Mouse (Mus musculus) thymus, adult 2 months (tissue): Measurements from ENCODE around the gene Zswim9. TPM values are rescaled to one million over a fixed set of nuclear protein-coding genes. Genes with fewer than 3 reads are reported as not detected.

Experiments used
- DNase-seq: peaks from one replicate; pipeline ENCODE4 v3.0.0; 2021
- H3K27ac ChIP-seq: fragments of 200-500 bp; 2 replicates; pipeline ENCODE4 v1.5.1; 2012; ENCODE audit warnings: low read length, control low read depth; ENCODE audit not compliant: control insufficient read depth, insufficient read depth
- H3K27me3 ChIP-seq: fragments of 200-500 bp; 2 replicates; pipeline ENCODE4 v1.6.1; 2012; ENCODE audit warnings: mild to moderate bottlenecking, low read length, moderate library complexity, mixed read lengths; ENCODE audit not compliant: control insufficient read depth, insufficient read depth
- H3K36me3 ChIP-seq: fragments of 200-500 bp; 2 replicates; pipeline ENCODE4 v1.6.1; 2012; ENCODE audit warnings: mild to moderate bottlenecking, low read length, moderate library complexity; ENCODE audit not compliant: control insufficient read depth, insufficient read depth
- H3K4me1 ChIP-seq: fragments of 200-500 bp; replicated peaks from 2 replicates; pipeline ENCODE4 v1.6.1; 2012; ENCODE audit warnings: low read length; ENCODE audit not compliant: control insufficient read depth, insufficient read depth
- H3K4me3 ChIP-seq: fragments of 200-500 bp; 2 replicates; pipeline ENCODE4 v1.5.1; 2012; ENCODE audit warnings: mild to moderate bottlenecking, low read length, control low read depth, moderate library complexity; ENCODE audit not compliant: control insufficient read depth, insufficient read depth
- CTCF ChIP-seq: fragments of 200-500 bp; IDR thresholded peaks from 2 replicates; pipeline ENCODE4 v1.5.1; 2012; ENCODE audit warnings: mild to moderate bottlenecking, control low read depth, low read length, moderate library complexity, borderline replicate concordance; ENCODE audit not compliant: control insufficient read depth, poor library complexity, insufficient read depth; ENCODE audit errors: extremely low read depth
- POLR2A ChIP-seq: fragments of 200-500 bp; IDR thresholded peaks from 2 replicates; pipeline ENCODE4 v1.6.1; 2012; ENCODE audit warnings: mild to moderate bottlenecking, low read length, control low read depth, moderate library complexity; ENCODE audit not compliant: control insufficient read depth, poor library complexity, insufficient read depth; ENCODE audit errors: extremely low read depth
- WGBS: fragments of 180-500 bp; shearing (Covaris S2); methylation state at CpG from one replicate; pipeline ENCODE4 v1.1.7; 2018; 5-methylcytosine and 5-hydroxymethylcytosine counted together
- polyA plus RNA-seq: library from polyadenylated mRNA; depleted of rRNA; stranded (reverse); fragments of >200 nt; gene quantifications from 2 replicates; pipeline ENCODE4 v1.2.3, GENCODE M21; 2012

Gene Zswim9
- polyA plus RNA-seq, 1 experiment: 7.8 TPM

GRCm38 (mm10) chr7:13271704-13272103, 6.8 kb downstream of the Zswim9 start:
- Histone ChIP-seq H3K27me3 (no peaks in the 10 kb centered on the region), H3K4me1 (no peaks in the 10 kb centered on the region), H3K27ac (no peak overlapping the region), H3K4me3 (no peak overlapping the region), H3K36me3 (no peaks in the 10 kb centered on the region)
- DNase-seq: no peak
- TF ChIP-seq CTCF (no peak), POLR2A (no peak)
- WGBS: 95% methylated on average over 1 of the region's 1 CpGs

- no peak overlapping the region for H3K27ac ChIP-seq
- 92% methylated on average over 11 of the region's 11 CpGs for WGBS
- no peaks in the 10 kb centered on the region for H3K4me1 ChIP-seq
Observed at GRCm38 (mm10) chr7:13269394-13269793, 9.1 kb downstream of the Zswim9 start.

GRCm38 (mm10) chr7:13268749-13269260, 9.7 kb downstream of the Zswim9 start:
- Histone ChIP-seq H3K36me3 (no peaks in the 10 kb centered on the region), H3K27ac (no peak overlapping the region), H3K27me3 (no peaks in the 10 kb centered on the region), H3K4me1 (no peaks in the 10 kb centered on the region), H3K4me3 (no peak overlapping the region)
- DNase-seq: no peak
- no peak for TF ChIP-seq CTCF
- 90% methylated on average over 4 of the region's 4 CpGs for WGBS

More at GRCm38 (mm10) chr7:13269394-13269793, 9.1 kb downstream of the Zswim9 start:
- no peak overlapping the region for H3K4me3 ChIP-seq
- H3K36me3 ChIP-seq: no peaks in the 10 kb centered on the region
- H3K27me3 ChIP-seq: no peaks in the 10 kb centered on the region
- TF ChIP-seq POLR2A (no peak), CTCF (no peak)
- DNase-seq: no peak

DNA sequence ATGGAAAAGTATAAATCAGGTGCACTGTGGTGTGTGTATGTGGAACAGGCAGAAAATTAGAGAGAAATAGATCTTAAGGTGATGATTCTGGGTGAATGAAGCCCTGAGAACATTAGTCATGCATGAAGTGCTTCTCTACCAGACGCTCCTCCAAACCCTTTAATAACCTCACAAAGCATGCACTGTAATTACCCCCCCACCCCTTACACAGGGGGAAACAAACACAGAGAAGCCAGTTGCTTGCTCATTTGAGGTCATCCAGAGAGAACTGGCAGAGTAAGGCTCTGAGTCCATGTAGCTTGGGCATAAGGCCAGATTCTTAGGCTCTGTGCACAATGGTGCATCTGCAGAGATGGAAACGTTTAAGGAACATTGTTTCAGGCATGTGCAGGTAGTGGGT, 14.1 kb downstream of the Zswim9 start:
- TF ChIP-seq POLR2A: no peak
- Histone ChIP-seq H3K27me3 (no peaks in the 10 kb centered on the region), H3K36me3 (no peaks in the 10 kb centered on the region), H3K4me3 (no peak overlapping the region), H3K4me1 (no peaks in the 10 kb centered on the region), H3K27ac (no peak overlapping the region)
- WGBS: 85% methylated on average over 2 of the region's 2 CpGs
- no peak for DNase-seq

DNA sequence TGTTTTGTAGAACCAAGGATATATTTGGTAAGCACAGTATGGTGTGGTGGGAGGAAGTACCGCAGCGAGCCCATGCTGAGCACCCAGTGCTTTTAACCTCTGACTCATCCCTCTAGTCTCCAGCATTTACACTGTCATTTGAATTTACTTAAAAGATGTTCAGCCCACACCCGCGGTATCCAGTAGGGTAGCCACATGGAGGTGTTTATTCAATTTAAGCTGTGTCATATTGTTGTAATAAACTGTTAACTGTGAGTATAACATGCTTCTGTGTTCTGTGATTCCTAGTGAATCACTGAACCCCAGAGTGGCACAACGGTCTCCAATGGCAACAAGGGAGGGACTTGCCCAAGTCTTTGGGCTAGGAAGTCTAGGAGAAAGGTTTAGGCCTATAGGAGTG, 14.7 kb downstream of the Zswim9 start:
- Histone ChIP-seq H3K4me1 (no peaks in the 10 kb centered on the region), H3K27ac (no peak overlapping the region), H3K4me3 (no peak overlapping the region), H3K27me3 (no peaks in the 10 kb centered on the region), H3K36me3 (no peaks in the 10 kb centered on the region)
- WGBS: 92% methylated on average over 5 of the region's 5 CpGs
- no peak for DNase-seq
- TF ChIP-seq POLR2A: no peak

- no peak for TF ChIP-seq CTCF
- TF ChIP-seq POLR2A: no peak
- Histone ChIP-seq H3K27me3 (no peaks in the 10 kb centered on the region), H3K27ac (no peak overlapping the region), H3K4me1 (no peaks in the 10 kb centered on the region), H3K36me3 (no peaks in the 10 kb centered on the region), H3K4me3 (no peak overlapping the region)
- DNase-seq: no peak
- WGBS: 74% methylated on average over 50 of the region's 50 CpGs
Observed at GRCm38 (mm10) chr7:13260746-13261700, 17.5 kb downstream of the Zswim9 start.

DNA sequence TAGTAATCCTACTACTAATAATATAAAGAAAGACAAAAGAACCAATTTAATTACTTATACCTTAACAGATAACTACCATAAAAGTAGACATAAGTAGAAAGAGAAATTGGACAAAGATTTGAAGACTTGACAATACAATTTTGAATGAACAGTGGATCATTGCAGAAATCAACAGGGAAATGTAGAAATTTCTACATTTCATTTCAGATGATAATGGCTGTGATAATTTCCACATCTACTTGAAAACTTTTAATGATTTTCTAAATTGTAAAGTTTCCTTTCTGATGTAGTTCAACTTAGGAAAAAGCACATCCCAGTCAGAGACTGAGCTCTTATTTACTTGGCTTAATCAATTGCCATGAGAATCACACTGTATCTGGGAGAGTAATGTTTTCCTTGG, 65.8 kb downstream of the Zswim9 start, which contains the start of gene Vmn1r89:
Gene Vmn1r89 (plus strand): TSS at position 301 of the 400 bp plus-strand sequence.
- Histone ChIP-seq H3K36me3 (no peaks in the 10 kb centered on the region), H3K4me1 (no peaks in the 10 kb centered on the region), H3K27me3 (no peaks in the 10 kb centered on the region), H3K27ac (no peak within 1 kb of the TSS), H3K4me3 (no peak within 1 kb of the TSS)
- TF ChIP-seq POLR2A (no peak), CTCF (no peak)
- no peak for DNase-seq
